Mouse (Mus musculus): Measurements from ENCODE around the gene Rbm38. TPM values are rescaled to one million over a fixed set of nuclear protein-coding genes. Genes with fewer than 3 reads are reported as not detected.

The Rbm38 gene
- total and polyA plus RNA-seq, 3 experiments: 14.4 to 85.4 (median 19.4) TPM

DNA sequence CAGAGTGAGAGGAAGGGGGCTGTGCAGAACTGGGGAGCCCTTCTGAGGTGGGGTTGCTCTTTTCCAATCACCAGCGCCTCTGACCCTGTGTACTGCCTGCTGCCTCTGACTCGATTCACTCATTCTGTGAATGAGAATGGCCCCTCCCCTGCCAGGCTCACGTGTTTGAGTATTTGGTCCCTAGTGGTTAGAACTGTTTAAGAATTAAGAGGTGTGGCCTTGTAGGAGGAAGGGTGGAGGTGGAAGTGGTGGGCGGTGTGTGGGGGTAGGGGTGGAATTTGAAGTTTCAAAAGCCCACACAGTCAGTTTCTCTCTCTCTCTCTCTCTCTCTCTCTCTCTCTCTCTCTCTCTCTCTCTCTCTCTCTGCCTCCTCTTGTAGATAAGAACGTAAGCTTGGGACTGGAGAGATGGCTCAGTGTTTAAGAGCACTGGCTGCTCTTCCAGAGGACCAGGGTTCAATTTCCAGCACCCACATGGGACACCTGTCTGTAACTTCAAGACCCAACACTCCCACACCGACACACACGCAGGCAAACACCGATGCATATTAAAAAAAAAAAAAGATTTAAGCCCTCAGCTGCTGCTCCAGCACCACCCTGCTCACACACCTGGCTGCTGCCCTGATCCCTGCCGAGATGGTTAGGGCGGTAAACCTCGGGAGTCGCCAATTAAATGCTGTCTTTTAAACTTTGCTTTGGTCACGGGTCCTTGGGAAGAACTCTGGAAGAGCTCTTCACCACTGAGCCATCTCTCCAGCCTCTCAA is 63.6 kb downstream of the Rbm38 start:
- Histone ChIP-seq H3K4me2 (ENCODE audit: insufficient read depth, low read depth, poor library complexity, severe bottlenecking) (peak overlapping the region; percentile 30), H3K27ac (ENCODE audit: insufficient read depth, low read depth) (no peak overlapping the region), H3K36me3 (replicated peaks in 1 of 2; ENCODE audit: control insufficient read depth in 1 of 2, insufficient read depth in 1 of 2, low read length in 1 of 2) (no peaks in the 10 kb centered on the region), H3K27me3 (replicated peaks) (peaks cover 7% of the 10 kb centered on the region), H3K79me2 (replicated peaks; ENCODE audit: control insufficient read depth, extremely low read depth, insufficient read depth, poor library complexity, severe bottlenecking) (no peaks in the 10 kb centered on the region), H3K9me3 (replicated peaks; ENCODE audit: low read length) (peaks cover 7% of the 10 kb centered on the region), H3K9ac (ENCODE audit: insufficient read depth, low read depth) (no peak overlapping the region), H3K4me3 (replicated peaks in 1 of 3; ENCODE audit: low read depth in 2 of 3, low read length in 2 of 3, poor library complexity in 1 of 3) (no peak overlapping the region), H3K4me1 (ENCODE audit: control insufficient read depth in 1 of 2, insufficient read depth in 2 of 2) (peaks cover 0 to 47% of the 10 kb centered on the region in 2 experiments; a peak in 2 of 4 replicates)
- peak; percentile 94 for DNase-seq (ENCODE audit: extremely low read depth)
- in situ Hi-C loops (cut with MboI; ENCODE audit: low pct_ligation_motif_present, low pct_unique_long_range_greater_than_20kb, low sequenced_read_pairs): loop anchor here (5.0 to 25.0 kb wide), 4 partner anchors 37 to 597 kb away; no protein-coding TSS in a partner anchor
- dilution Hi-C loops (cut with MboI; ENCODE audit: extremely low pct_ligation_motif_present, extremely low pct_unique_long_range_greater_than_20kb, low sequenced_read_pairs): no loop called here
- TF ChIP-seq USF1 (IDR thresholded peaks at IDR 0.05; ENCODE audit: low read depth, low read length) (peak; percentile 66), BHLHE40 (IDR thresholded peaks at IDR 0.05; ENCODE audit: low read depth, low read length) (peak; percentile 90), TBP (conservative IDR thresholded peaks at IDR 0.05; ENCODE audit: low read depth, low read length) (no peak), KAT2A (IDR thresholded peaks at IDR 0.05; ENCODE audit: insufficient replicate concordance, low read length) (no peak), PAX5 (IDR thresholded peaks at IDR 0.05; ENCODE audit: low read length) (no peak), CTCF (conservative IDR thresholded peaks at IDR 0.05 in 1 of 2, IDR thresholded peaks at IDR 0.05 in 1 of 2; ENCODE audit: low read depth in 2 of 2, low read length in 2 of 2) (no peak), ZNF384 (IDR thresholded peaks at IDR 0.05; ENCODE audit: low read depth, low read length) (no peak; the same call in 1 of the 2 replicates), JUN (IDR thresholded peaks at IDR 0.05; ENCODE audit: insufficient read depth, low read depth, low read length) (no peak), SIN3A (IDR thresholded peaks at IDR 0.05; ENCODE audit: low read length) (no peak), POLR2A (IDR thresholded peaks at IDR 0.05; ENCODE audit: low read depth, low read length) (peak; percentile 37; the same call in 1 of the 2 replicates), ZC3H11A (IDR thresholded peaks at IDR 0.05; ENCODE audit: low read depth, low read length) (no peak), SMC3 (IDR thresholded peaks at IDR 0.05; ENCODE audit: low read depth, low read length) (no peak), JUND (conservative IDR thresholded peaks at IDR 0.05; ENCODE audit: low read depth, low read length) (0 out of 2 replicates have a peak, but pooled peaks have one; percentile 60), MYC (IDR thresholded peaks at IDR 0.05; ENCODE audit: low read depth, low read length) (0 out of 2 replicates have a peak, but pooled peaks have one; percentile 47), MAZ (IDR thresholded peaks at IDR 0.05; ENCODE audit: low read depth, low read length) (peak; percentile 69; the same call in 1 of the 2 replicates), EP300 (IDR thresholded peaks at IDR 0.05; ENCODE audit: low read length) (peak; percentile 28; the same call in 1 of the 2 replicates), ZKSCAN1 (IDR thresholded peaks at IDR 0.05; ENCODE audit: borderline replicate concordance, low read depth, low read length) (no peak), RCOR1 (conservative IDR thresholded peaks at IDR 0.05; ENCODE audit: low read depth, low read length) (no peak), NRF1 (IDR thresholded peaks at IDR 0.05; ENCODE audit: low read depth, low read length) (no peak), UBTF (IDR thresholded peaks at IDR 0.05; ENCODE audit: low read depth, low read length) (no peak), MAX (IDR thresholded peaks at IDR 0.05; ENCODE audit: low read length) (peak; percentile 55), GABPA (IDR thresholded peaks at IDR 0.05; ENCODE audit: insufficient replicate concordance, low read depth, low read length) (no peak), RAD21 (IDR thresholded peaks at IDR 0.05; ENCODE audit: low read depth, low read length) (no peak), ZMIZ1 (IDR thresholded peaks at IDR 0.05; ENCODE audit: low read depth, low read length) (no peak), E2F4 (IDR thresholded peaks at IDR 0.05; ENCODE audit: insufficient replicate concordance, low read depth, low read length) (no peak), MXI1 (IDR thresholded peaks at IDR 0.05; ENCODE audit: low read depth, low read length) (no peak), CHD2 (IDR thresholded peaks at IDR 0.05; ENCODE audit: low read length) (0 out of 2 replicates have a peak, but pooled peaks have one; percentile 48), MEF2A (IDR thresholded peaks at IDR 0.05; ENCODE audit: borderline replicate concordance, low read depth, low read length) (no peak), HCFC1 (IDR thresholded peaks at IDR 0.05; ENCODE audit: low read depth, low read length) (no peak), TCF12 (IDR thresholded peaks at IDR 0.05; ENCODE audit: low read depth, low read length) (no peak), CHD1 (IDR thresholded peaks at IDR 0.05; ENCODE audit: low read depth, low read length) (no peak), NELFE (IDR thresholded peaks at IDR 0.05; ENCODE audit: low read depth, low read length) (no peak), ELF1 (IDR thresholded peaks at IDR 0.05; ENCODE audit: low read depth, low read length) (no peak), IRF4 (IDR thresholded peaks at IDR 0.05; ENCODE audit: low read depth, low read length) (peak; percentile 44; the same call in 1 of the 2 replicates), ETS1 (conservative IDR thresholded peaks at IDR 0.05; ENCODE audit: low read depth, low read length) (peak; percentile 33; the same call in 1 of the 2 replicates), POLR2AphosphoS2 (IDR thresholded peaks at IDR 0.05; ENCODE audit: low read depth, low read length) (no peak), USF2 (conservative IDR thresholded peaks at IDR 0.05; ENCODE audit: low read depth, low read length) (peak; percentile 33; the same call in 1 of the 2 replicates), MAFK (IDR thresholded peaks at IDR 0.05; ENCODE audit: insufficient replicate concordance, low read length) (no peak)
